Mouse (Mus musculus) kidney, embryonic 16.5 days (tissue): Measurements from ENCODE around the gene Utp6. TPM values are rescaled to one million over a fixed set of nuclear protein-coding genes. Genes with fewer than 3 reads are reported as not detected.
"Not testable (repeated sequence)": the region's sequence is repeated elsewhere in the genome, so short reads cannot be mapped to it uniquely, and the experiment has no call there.

Source experiments
- ATAC-seq: fragments of 200-750 bp; cut with Nextera tagmentation; 2 replicates; pipeline ENCODE4 v1.8.0; 2017; ENCODE audit warnings: moderate TSS enrichment; ENCODE audit not compliant: low FRiP score, low TSS enrichment
- H3K27ac ChIP-seq: fragments of 300-500 bp; sonication (generic); 2 replicates; pipeline ENCODE4 v1.5.1; 2014; ENCODE audit warnings: low read length
- H3K27me3 ChIP-seq: fragments of 300-500 bp; sonication (generic); 2 replicates; pipeline ENCODE4 v1.6.1; 2014; ENCODE audit warnings: low read length, control low read depth, mixed read lengths; ENCODE audit not compliant: insufficient read depth
- H3K36me3 ChIP-seq: fragments of 300-500 bp; sonication (generic); 2 replicates; pipeline ENCODE4 v1.6.1; 2014; ENCODE audit warnings: low read length, control low read depth, mixed read lengths; ENCODE audit not compliant: insufficient read depth
- H3K4me1 ChIP-seq: fragments of 300-500 bp; sonication (generic); 2 replicates; pipeline ENCODE4 v1.6.1; 2014; ENCODE audit warnings: low read length, control low read depth, mixed read lengths; ENCODE audit not compliant: insufficient read depth
- H3K4me2 ChIP-seq: fragments of 300-500 bp; sonication (generic); replicated peaks from 2 replicates; pipeline ENCODE4 v1.6.1; 2014; ENCODE audit warnings: low read depth, low read length
- H3K4me3 ChIP-seq: fragments of 300-500 bp; sonication (generic); 2 replicates; pipeline ENCODE4 v1.5.1; 2014; ENCODE audit warnings: mild to moderate bottlenecking, low read length
- H3K9ac ChIP-seq: fragments of 300-500 bp; sonication (generic); replicated peaks from 2 replicates; pipeline ENCODE4 v1.6.1; 2014; ENCODE audit warnings: low read length
- H3K9me3 ChIP-seq: fragments of 300-500 bp; sonication (generic); 2 replicates; pipeline ENCODE4 v1.6.1; 2016; ENCODE audit warnings: low read length, control low read depth
- WGBS: fragments of 180-500 bp; shearing (Covaris S2); extraction: QIAGEN DNeasy Blood & Tissue Kit; methylation state at CpG from one replicate; pipeline ENCODE4 v1.1.7; 2014; 5-methylcytosine and 5-hydroxymethylcytosine counted together
- polyA plus RNA-seq: library from polyadenylated mRNA; unstranded; fragments of >200 nt; fragmentation: Nextera tagmentation; extraction: Ambion mirVana; gene quantifications from 2 replicates; pipeline ENCODE4 v1.2.1, GENCODE M21; 2015

Gene Utp6
- polyA plus RNA-seq, 1 experiment from 2014 or later: 48.7 TPM

- no peak overlapping the region for H3K9ac ChIP-seq
- H3K27me3 ChIP-seq: no peaks in the 10 kb centered on the region
- no peak for ATAC-seq
- H3K4me1 ChIP-seq: no peaks in the 10 kb centered on the region
- H3K9me3 ChIP-seq: no peaks in the 10 kb centered on the region
- no peak overlapping the region for H3K27ac ChIP-seq
- H3K4me2 ChIP-seq: no peak overlapping the region
- no peaks in the 10 kb centered on the region for H3K36me3 ChIP-seq
- no peak overlapping the region for H3K4me3 ChIP-seq
- 88% methylated on average over 4 of the region's 4 CpGs for WGBS
Observed at GRCm38 (mm10) chr11:79986886-79987285, 24.7 kb upstream of the Utp6 start.

- peaks cover 13% of the 10 kb centered on the region for H3K4me1 ChIP-seq
- H3K27ac ChIP-seq, H3K36me3 ChIP-seq, H3K9ac ChIP-seq, ATAC-seq, H3K9me3 ChIP-seq, H3K4me2 ChIP-seq, H3K4me3 ChIP-seq: not testable (repeated sequence)
- WGBS: 89% methylated on average over 4 of the region's 4 CpGs
- peaks cover 25% of the 10 kb centered on the region for H3K27me3 ChIP-seq
Observed at GRCm38 (mm10) chr11:79977747-79978146, 15.6 kb upstream of the Utp6 start.

GRCm38 (mm10) chr11:79977061-79977460 lies 14.9 kb upstream of the Utp6 start:
- not testable (repeated sequence) for H3K9me3 ChIP-seq, H3K27ac ChIP-seq, ATAC-seq, H3K4me2 ChIP-seq, H3K4me3 ChIP-seq, H3K9ac ChIP-seq, H3K36me3 ChIP-seq
- H3K4me1 ChIP-seq: peaks cover 13% of the 10 kb centered on the region
- WGBS: 93% methylated on average over 14 of the region's 14 CpGs
- peaks cover 30% of the 10 kb centered on the region for H3K27me3 ChIP-seq

GRCm38 (mm10) chr11:79976645-79977044 lies 14.5 kb upstream of the Utp6 start:
- H3K4me2 ChIP-seq, H3K9me3 ChIP-seq, H3K27ac ChIP-seq, H3K4me3 ChIP-seq, ATAC-seq, H3K9ac ChIP-seq, H3K36me3 ChIP-seq: not testable (repeated sequence)
- Histone ChIP-seq H3K27me3 (peaks cover 30% of the 10 kb centered on the region), H3K4me1 (peaks cover 13% of the 10 kb centered on the region)
- WGBS: 78% methylated on average over 6 of the region's 6 CpGs

- Histone ChIP-seq H3K27ac (no peak overlapping the region), H3K9ac (no peak overlapping the region), H3K27me3 (peaks cover 30% of the 10 kb centered on the region), H3K4me3 (no peak overlapping the region), H3K36me3 (no peaks in the 10 kb centered on the region), H3K9me3 (no peaks in the 10 kb centered on the region), H3K4me2 (no peak overlapping the region), H3K4me1 (peaks cover 13% of the 10 kb centered on the region)
- no peak for ATAC-seq
- 94% methylated on average over 1 of the region's 1 CpGs for WGBS
Observed at GRCm38 (mm10) chr11:79976222-79976621, 14.0 kb upstream of the Utp6 start.

- H3K9ac ChIP-seq: no peak overlapping the region
- H3K4me3 ChIP-seq: no peak overlapping the region
- no peak overlapping the region for H3K27ac ChIP-seq
- no peak for ATAC-seq
- H3K36me3 ChIP-seq: no peaks in the 10 kb centered on the region
- H3K27me3 ChIP-seq: peaks cover 30% of the 10 kb centered on the region
- H3K9me3 ChIP-seq: no peaks in the 10 kb centered on the region
- no peak overlapping the region for H3K4me2 ChIP-seq
- 72% methylated on average over 2 of the region's 2 CpGs for WGBS
- H3K4me1 ChIP-seq: peaks cover 13% of the 10 kb centered on the region
Observed at GRCm38 (mm10) chr11:79975377-79975776, 13.2 kb upstream of the Utp6 start.

GRCm38 (mm10) chr11:79973626-79974476 lies 11.7 kb upstream of the Utp6 start:
- H3K36me3 ChIP-seq: no peaks in the 10 kb centered on the region
- H3K4me2 ChIP-seq: peak overlapping the region; percentile 86
- peak overlapping the region; percentile 65 for H3K9ac ChIP-seq
- peak overlapping the region; percentile 56 for H3K4me3 ChIP-seq
- no peak overlapping the region for H3K27ac ChIP-seq
- no peaks in the 10 kb centered on the region for H3K9me3 ChIP-seq
- ATAC-seq: peak; percentile 61
- WGBS: under 1% methylated on average over 41 of the region's 41 CpGs
- H3K27me3 ChIP-seq: peaks cover 30% of the 10 kb centered on the region
- peaks cover 13% of the 10 kb centered on the region for H3K4me1 ChIP-seq

GRCm38 (mm10) chr11:79973133-79973532 lies 10.9 kb upstream of the Utp6 start:
- Histone ChIP-seq H3K9me3 (no peaks in the 10 kb centered on the region), H3K27ac (no peak overlapping the region), H3K4me1 (peaks cover 13% of the 10 kb centered on the region), H3K4me3 (peak overlapping the region; percentile 56), H3K9ac (no peak overlapping the region), H3K4me2 (peak overlapping the region; percentile 86), H3K27me3 (peaks cover 30% of the 10 kb centered on the region), H3K36me3 (no peaks in the 10 kb centered on the region)
- ATAC-seq: no peak
- WGBS: 12% methylated on average over 8 of the region's 8 CpGs

- no peak overlapping the region for H3K4me2 ChIP-seq
Observed at GRCm38 (mm10) chr11:79967752-79968151, 5.6 kb upstream of the Utp6 start.

GRCm38 (mm10) chr11:79965896-79966295 lies 3.7 kb upstream of the Utp6 start:
- 34% methylated on average over 8 of the region's 8 CpGs for WGBS
- peaks cover 12% of the 10 kb centered on the region for H3K4me1 ChIP-seq
- H3K4me3 ChIP-seq: no peak overlapping the region
- H3K9ac ChIP-seq: no peak overlapping the region
- H3K9me3 ChIP-seq: no peaks in the 10 kb centered on the region
- H3K27me3 ChIP-seq: no peaks in the 10 kb centered on the region; the same call in 1 of the 2 replicates
- no peak for ATAC-seq
- H3K4me2 ChIP-seq: no peak overlapping the region
- H3K27ac ChIP-seq: no peak overlapping the region
- no peaks in the 10 kb centered on the region for H3K36me3 ChIP-seq

More at GRCm38 (mm10) chr11:79967752-79968151, 5.6 kb upstream of the Utp6 start:
- 61% methylated on average over 10 of the region's 10 CpGs for WGBS
- no peak overlapping the region for H3K4me3 ChIP-seq
- peaks cover 4% of the 10 kb centered on the region; the same call in 1 of the 2 replicates for H3K27me3 ChIP-seq
- 0 out of 2 replicates have a peak, but pooled peaks cover 6% of the 10 kb centered on the region for H3K4me1 ChIP-seq
- H3K27ac ChIP-seq: no peak overlapping the region
- H3K36me3 ChIP-seq: no peaks in the 10 kb centered on the region
- ATAC-seq: no peak
- H3K9ac ChIP-seq: no peak overlapping the region
- no peaks in the 10 kb centered on the region for H3K9me3 ChIP-seq
